Mouse (Mus musculus) midbrain, embryonic 14.5 days (tissue): ENCODE measurements around the gene Cpt1c. TPM values are rescaled to one million over a fixed set of nuclear protein-coding genes. Genes with fewer than 3 reads are reported as not detected.

ENCODE experiments used
- ATAC-seq: fragments of 200-750 bp; cut with Nextera tagmentation; 2 replicates; pipeline ENCODE4 v1.8.0; 2017; ENCODE audit warnings: moderate number of reproducible peaks, moderate library complexity; ENCODE audit not compliant: low FRiP score, low TSS enrichment
- DNase-seq: peaks from one replicate; pipeline ENCODE4 v3.0.0-alpha.2; 2015
- H3K27ac ChIP-seq: fragments of 300-500 bp; sonication (generic); replicated peaks from 2 replicates; pipeline ENCODE4 v1.5.1; 2014; ENCODE audit warnings: mild to moderate bottlenecking, low read depth, low read length, moderate library complexity
- H3K27me3 ChIP-seq: fragments of 300-500 bp; sonication (generic); 2 replicates; pipeline ENCODE4 v1.6.1; 2014; ENCODE audit warnings: low read length, control low read depth, mixed read lengths; ENCODE audit not compliant: control insufficient read depth, insufficient read depth
- H3K36me3 ChIP-seq: fragments of 300-500 bp; sonication (generic); 2 replicates; pipeline ENCODE4 v1.6.1; 2014; ENCODE audit warnings: low read length, control low read depth; ENCODE audit not compliant: control insufficient read depth, insufficient read depth
- H3K4me1 ChIP-seq: fragments of 300-500 bp; sonication (generic); 2 replicates; pipeline ENCODE4 v1.6.1; 2014; ENCODE audit warnings: mild to moderate bottlenecking, antibody characterized with exemption, low read length, control low read depth; ENCODE audit not compliant: control insufficient read depth, insufficient read depth
- H3K4me2 ChIP-seq: fragments of 300-500 bp; sonication (generic); 2 replicates; pipeline ENCODE4 v1.6.1; 2014; ENCODE audit warnings: mild to moderate bottlenecking, low read length, moderate library complexity
- H3K4me3 ChIP-seq: fragments of 300-500 bp; sonication (generic); replicated peaks from 2 replicates; pipeline ENCODE4 v1.5.1; 2014; ENCODE audit warnings: low read depth, low read length
- H3K9ac ChIP-seq: fragments of 300-500 bp; sonication (generic); replicated peaks from 2 replicates; pipeline ENCODE4 v1.6.1; 2014; ENCODE audit warnings: mild to moderate bottlenecking, low read length, moderate library complexity
- H3K9me3 ChIP-seq: fragments of 300-500 bp; sonication (generic); 2 replicates; pipeline ENCODE4 v1.6.1; 2016; ENCODE audit warnings: low read length, control low read depth, mixed read lengths; ENCODE audit not compliant: control insufficient read depth
- WGBS: fragments of 180-500 bp; shearing (Covaris S2); extraction: QIAGEN DNeasy Blood & Tissue Kit; methylation state at CpG from one replicate; pipeline ENCODE4 v1.1.7; 2014; 5-methylcytosine and 5-hydroxymethylcytosine counted together
- polyA plus RNA-seq: library from polyadenylated mRNA; unstranded; fragments of >200 nt; fragmentation: Nextera tagmentation; extraction: Ambion mirVana; gene quantifications from 2 replicates; pipeline ENCODE4 v1.2.1, GENCODE M21; 2014

Cpt1c gene
- polyA plus RNA-seq, 1 experiment from 2014 or later = 52.3 TPM

DNA sequence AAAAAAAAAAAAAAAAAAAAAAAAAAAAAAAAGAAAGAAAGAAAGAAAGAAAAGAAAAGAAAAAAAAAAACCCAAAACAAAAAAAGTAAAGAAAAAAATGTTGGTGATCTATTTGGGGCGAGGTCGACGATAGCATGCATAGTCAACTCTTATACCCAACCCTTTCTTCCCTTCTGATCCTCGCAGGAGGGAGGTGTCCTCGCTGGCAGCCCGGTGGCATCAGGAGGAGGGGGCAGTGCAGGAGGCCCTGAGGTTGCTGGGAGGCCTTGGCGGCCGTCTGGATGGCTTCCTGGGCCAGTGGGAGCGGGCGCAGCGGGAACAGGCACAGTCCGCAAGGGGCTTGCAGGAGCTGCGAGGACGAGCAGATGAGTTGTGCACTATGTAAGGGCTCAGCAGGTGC is 21.1 kb downstream of the Cpt1c start:
- 57% methylated on average over 14 of the region's 14 CpGs for WGBS
- no peaks in the 10 kb centered on the region for H3K36me3 ChIP-seq
- peaks cover 24% of the 10 kb centered on the region for H3K27me3 ChIP-seq
- no peak overlapping the region for H3K4me2 ChIP-seq
- ATAC-seq = no peak
- DNase-seq = no peak
- no peaks in the 10 kb centered on the region for H3K9me3 ChIP-seq
- no peak overlapping the region for H3K4me3 ChIP-seq
- H3K4me1 ChIP-seq = peaks cover 13% of the 10 kb centered on the region
- H3K27ac ChIP-seq = no peak overlapping the region
- H3K9ac ChIP-seq = no peak overlapping the region

DNA sequence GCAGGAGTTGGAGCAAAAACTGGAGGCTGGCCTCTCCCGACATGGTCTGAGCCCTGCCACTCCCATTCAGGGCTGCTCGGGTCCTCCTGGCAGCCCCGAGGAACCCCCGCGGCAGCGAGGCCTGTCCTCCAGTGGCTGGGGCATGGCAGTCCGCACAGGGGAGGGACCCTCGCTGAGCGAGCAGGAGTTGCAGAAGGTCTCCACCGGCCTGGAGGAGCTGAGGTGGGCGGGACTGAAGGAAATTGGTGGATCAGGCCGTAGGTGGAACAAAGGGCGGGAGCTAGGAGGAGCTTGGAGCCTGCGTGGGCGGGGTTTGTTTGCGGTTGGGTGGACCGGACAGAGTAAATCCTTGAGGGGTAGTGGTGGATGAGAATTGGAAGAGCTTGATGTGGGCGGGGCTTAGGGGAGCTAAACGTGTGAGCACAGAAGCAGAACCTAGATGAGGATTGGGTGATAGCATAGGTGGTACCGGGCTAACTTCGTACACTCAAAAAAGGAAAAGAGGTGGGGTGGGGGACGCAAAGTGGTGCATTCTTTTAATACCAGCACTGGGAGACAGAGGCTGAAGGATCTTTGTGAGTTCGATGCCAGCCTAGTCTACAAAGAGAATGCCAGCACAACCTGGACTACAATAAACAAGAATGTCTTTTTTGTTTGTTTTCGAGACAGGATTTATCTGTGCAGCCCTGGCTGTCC is 21.9 kb downstream of the Cpt1c start:
- Histone ChIP-seq H3K27me3 (peaks cover 24% of the 10 kb centered on the region), H3K4me2 (peak overlapping the region; percentile 65), H3K4me1 (peaks cover 13% of the 10 kb centered on the region), H3K9ac (peak overlapping the region; percentile 50), H3K9me3 (no peaks in the 10 kb centered on the region), H3K36me3 (no peaks in the 10 kb centered on the region), H3K4me3 (peak overlapping the region; percentile 37), H3K27ac (peak overlapping the region; percentile 26; the same call in 1 of the 2 replicates)
- peak; percentile 87 for ATAC-seq
- WGBS = 7% methylated on average over 24 of the region's 24 CpGs
- DNase-seq = peak; percentile 90

DNA sequence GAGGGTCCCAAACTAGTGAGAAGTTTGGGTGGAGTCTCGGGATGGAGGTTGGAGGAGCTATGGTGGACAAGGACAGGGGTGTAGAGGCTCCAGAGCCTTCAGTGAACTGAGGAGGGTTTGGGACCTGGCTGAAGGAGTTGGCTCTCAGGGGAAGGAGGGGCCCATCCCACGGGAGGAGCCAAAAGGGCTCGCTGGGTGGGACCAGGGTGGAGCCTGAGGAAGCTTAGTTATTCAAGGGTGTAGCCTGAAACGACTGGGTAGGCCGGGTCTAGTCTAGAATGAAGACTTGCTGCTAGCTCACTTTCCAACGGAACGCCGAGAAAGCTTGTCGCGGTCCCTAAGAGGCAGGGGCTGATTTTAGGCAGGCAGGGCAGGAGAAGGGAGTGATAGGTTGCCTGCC is 22.7 kb downstream of the Cpt1c start:
- H3K27me3 ChIP-seq = peaks cover 24% of the 10 kb centered on the region
- 0 out of 2 replicates have a peak overlapping the region, but pooled peaks have one; percentile 26 for H3K27ac ChIP-seq
- H3K4me1 ChIP-seq = peaks cover 13% of the 10 kb centered on the region
- DNase-seq (peak; percentile 34), ATAC-seq (no peak)
- H3K4me2 ChIP-seq = peak overlapping the region; percentile 65
- H3K36me3 ChIP-seq = no peaks in the 10 kb centered on the region
- peak overlapping the region; percentile 37 for H3K4me3 ChIP-seq
- H3K9ac ChIP-seq = peak overlapping the region; percentile 50
- WGBS = under 1% methylated on average over 10 of the region's 10 CpGs
- no peaks in the 10 kb centered on the region for H3K9me3 ChIP-seq

DNA sequence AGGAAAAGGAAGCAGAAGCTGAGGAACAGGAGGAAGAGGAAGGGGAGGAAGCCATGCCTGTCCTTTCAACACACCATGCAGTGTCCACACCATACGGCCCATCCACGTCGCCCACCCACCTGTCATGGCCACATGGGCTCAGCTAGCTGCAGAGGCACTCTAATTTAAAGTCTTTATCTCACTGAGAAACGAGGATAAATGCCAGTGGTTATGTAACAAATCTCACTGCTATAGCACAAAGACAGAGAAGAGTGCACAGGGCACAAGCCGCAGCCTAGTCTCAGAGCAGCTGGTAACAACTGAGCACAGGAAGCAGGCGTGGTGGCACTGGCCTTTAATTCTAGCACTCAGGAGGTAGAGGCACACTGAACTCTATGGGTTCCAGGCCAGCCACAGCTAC is 24.7 kb downstream of the Cpt1c start:
- no peaks in the 10 kb centered on the region for H3K36me3 ChIP-seq
- DNase-seq = no peak
- peaks cover 24% of the 10 kb centered on the region for H3K27me3 ChIP-seq
- H3K9ac ChIP-seq = no peak overlapping the region
- no peaks in the 10 kb centered on the region for H3K9me3 ChIP-seq
- H3K4me3 ChIP-seq = no peak overlapping the region
- no peak overlapping the region for H3K27ac ChIP-seq
- ATAC-seq = no peak
- H3K4me1 ChIP-seq = peaks cover 13% of the 10 kb centered on the region
- 80% methylated on average over 6 of the region's 6 CpGs for WGBS
- H3K4me2 ChIP-seq = no peak overlapping the region

DNA sequence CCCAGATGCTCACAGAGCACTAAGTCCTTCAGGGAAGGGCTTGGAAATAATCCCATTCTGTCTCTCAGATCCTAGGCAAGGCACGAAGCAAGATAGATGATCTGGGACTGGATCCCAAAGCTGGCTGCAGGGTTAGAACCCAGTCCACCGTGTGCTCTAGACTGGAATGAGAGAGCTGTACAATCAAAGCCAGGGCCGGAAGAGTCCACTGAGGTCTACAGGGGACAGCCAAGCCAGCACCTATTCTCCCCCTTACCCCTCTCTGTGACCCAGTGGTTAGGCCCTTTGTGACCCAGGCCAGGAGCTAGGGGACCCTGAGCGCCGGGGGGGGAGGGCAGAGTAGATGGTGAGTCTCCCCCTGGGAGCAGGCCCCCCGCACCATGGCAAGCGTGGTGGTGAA is 31.7 kb downstream of the Cpt1c start, which contains the start of gene Tsks:
Gene Tsks, plus strand, starts transcription at position 301 of the 400 bp plus-strand sequence.
- 78% methylated on average over 7 of the region's 7 CpGs for whole genome bisulfite sequencing
- no peaks in the 10 kb centered on the region for H3K27me3 ChIP-seq
- no peak within 1 kb of the TSS for H3K4me2 ChIP-seq
- H3K4me3 ChIP-seq = no peak within 1 kb of the TSS
- ATAC-seq (no peak), DNase-seq (no peak)
- H3K27ac ChIP-seq = no peak within 1 kb of the TSS
- H3K9me3 ChIP-seq = no peaks in the 10 kb centered on the region
- H3K4me1 ChIP-seq = no peaks in the 10 kb centered on the region
- H3K36me3 ChIP-seq = no peaks in the 10 kb centered on the region
- no peak within 1 kb of the TSS for H3K9ac ChIP-seq

DNA sequence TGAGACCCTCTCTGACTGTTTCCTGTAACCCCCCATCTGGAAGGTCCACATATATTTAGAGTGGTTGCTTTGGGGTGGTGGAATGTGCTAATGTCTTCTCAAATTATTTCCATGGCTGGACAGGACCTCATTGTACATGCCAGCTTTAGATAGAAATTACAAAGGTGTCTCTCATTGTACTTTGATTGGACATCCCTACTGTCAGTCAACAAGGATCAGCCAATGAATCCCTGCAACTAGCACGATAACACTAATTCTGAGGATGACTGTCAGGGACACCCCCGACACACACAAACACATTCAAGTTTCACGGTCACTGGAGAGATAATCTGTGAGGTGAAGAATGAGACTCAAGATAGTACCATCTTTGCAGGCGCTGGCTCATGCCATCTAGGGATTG is 36.0 kb downstream of the Cpt1c start:
- no peak for ATAC-seq
- no peak overlapping the region for H3K9ac ChIP-seq
- H3K4me1 ChIP-seq = no peaks in the 10 kb centered on the region
- no peaks in the 10 kb centered on the region for H3K36me3 ChIP-seq
- DNase-seq = no peak
- WGBS = 89% methylated on average over 4 of the region's 4 CpGs
- no peaks in the 10 kb centered on the region for H3K27me3 ChIP-seq
- H3K4me2 ChIP-seq = no peak overlapping the region
- H3K9me3 ChIP-seq = peaks cover 4% of the 10 kb centered on the region; the same call in 1 of the 2 replicates
- H3K27ac ChIP-seq = no peak overlapping the region
- no peak overlapping the region for H3K4me3 ChIP-seq

DNA sequence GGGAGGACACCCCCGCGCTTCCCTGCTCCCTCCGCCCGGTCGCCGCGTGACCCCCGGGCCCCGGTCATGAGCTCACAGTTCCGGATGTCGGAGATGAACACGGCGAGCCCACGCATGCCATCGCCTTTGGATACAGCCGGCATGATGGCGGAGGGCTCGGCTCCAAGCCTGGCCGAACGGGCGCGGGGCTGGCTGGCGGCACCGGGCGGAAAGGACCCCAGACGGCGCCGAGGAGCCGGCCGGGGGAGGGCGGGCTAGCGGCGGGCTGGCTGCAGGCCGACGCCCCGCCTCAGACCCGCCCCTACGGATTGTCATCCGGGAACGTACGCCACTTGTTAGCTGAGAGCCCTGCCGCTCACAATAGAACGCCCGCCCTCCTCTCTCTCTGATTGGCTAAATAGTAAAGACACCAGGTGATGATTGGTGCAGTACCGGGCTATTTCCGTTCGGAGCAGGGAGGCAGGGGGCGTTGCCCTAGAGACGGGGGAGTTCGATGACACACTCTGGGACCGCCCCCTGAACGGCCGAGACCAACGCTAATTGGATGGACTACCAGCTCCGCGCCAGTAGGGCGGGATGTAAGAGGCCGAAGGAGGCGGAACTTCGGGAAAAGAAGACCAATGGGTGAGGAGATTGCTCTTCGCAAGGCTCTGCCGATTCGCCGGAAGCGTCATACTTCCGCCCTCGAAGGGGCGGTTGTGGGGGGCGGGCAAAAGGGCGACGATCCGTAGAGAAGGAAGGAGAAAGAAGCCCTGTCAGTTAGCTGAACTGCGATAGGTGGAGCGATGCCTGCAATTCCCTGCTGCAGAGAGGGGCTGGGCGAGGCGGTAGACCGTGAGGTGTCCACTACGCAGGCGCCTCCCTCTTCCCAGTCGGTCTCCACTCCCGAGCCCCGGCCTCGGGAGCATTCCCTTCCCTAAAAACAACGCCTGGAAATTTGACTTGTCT is 45.2 kb downstream of the Cpt1c start, which contains the start of gene Ap2a1:
Gene Ap2a1, minus strand, starts transcription at position 293 of the 948 bp plus-strand sequence.
- under 1% methylated on average over 81 of the region's 84 CpGs for WGBS
- DNase-seq (peak; percentile 100), ATAC-seq (peak; percentile 99)
- Histone ChIP-seq H3K36me3 (peaks cover 13% of the 10 kb centered on the region), H3K27me3 (no peaks in the 10 kb centered on the region), H3K4me1 (peaks cover 19% of the 10 kb centered on the region), H3K4me2 (peak within 1 kb of the TSS; percentile 74), H3K9ac (peak within 1 kb of the TSS; percentile 92), H3K4me3 (peak within 1 kb of the TSS; percentile 99), H3K9me3 (no peaks in the 10 kb centered on the region), H3K27ac (peak within 1 kb of the TSS; percentile 96)

DNA sequence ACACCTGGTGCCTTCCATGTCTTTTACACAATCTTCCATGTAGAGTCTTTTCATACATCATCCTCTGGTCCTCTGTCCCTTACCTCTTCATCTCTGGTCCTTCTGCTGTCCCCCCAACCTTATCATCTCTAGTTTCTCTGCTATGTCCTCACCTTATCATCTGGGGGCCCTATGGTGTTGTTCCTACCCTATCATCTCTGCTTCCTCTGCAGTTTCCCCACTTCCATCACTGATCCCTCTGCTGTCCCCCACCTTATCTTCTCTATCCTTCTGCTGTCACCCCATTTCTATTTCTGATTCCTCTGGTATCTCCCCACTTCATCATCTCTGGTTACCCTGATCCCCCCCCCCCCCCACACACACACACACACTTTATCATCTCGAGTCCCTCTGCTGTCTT is 46.1 kb downstream of the Cpt1c start:
- Histone ChIP-seq H3K36me3 (peaks cover 18% of the 10 kb centered on the region), H3K9ac (peak overlapping the region; percentile 92), H3K27me3 (no peaks in the 10 kb centered on the region), H3K4me2 (peak overlapping the region; percentile 72), H3K4me1 (peaks cover 19% of the 10 kb centered on the region), H3K9me3 (no peaks in the 10 kb centered on the region), H3K27ac (peak overlapping the region; percentile 84), H3K4me3 (peak overlapping the region; percentile 99)
- DNase-seq (no peak), ATAC-seq (no peak)
- WGBS = 0% methylated on average over 1 of the region's 1 CpGs
